Mouse (Mus musculus) T-helper 2 cell (primary cell): ENCODE measurements at regions not wholly inside any gene's neighbourhood (a gene's known extent, or its start where the extent isn't known, plus 50 kb on each side); places are given as distances from the start of the nearest gene placed in this dataset.

Source experiments
- in situ Hi-C: fragments of 300-600 bp; cut with MboI, MseI; formaldehyde crosslinking; loops from one replicate; pipeline ENCODE4 v1.15.1; 2025; ENCODE audit warnings: high pct_unique_total_duplicates

DNA sequence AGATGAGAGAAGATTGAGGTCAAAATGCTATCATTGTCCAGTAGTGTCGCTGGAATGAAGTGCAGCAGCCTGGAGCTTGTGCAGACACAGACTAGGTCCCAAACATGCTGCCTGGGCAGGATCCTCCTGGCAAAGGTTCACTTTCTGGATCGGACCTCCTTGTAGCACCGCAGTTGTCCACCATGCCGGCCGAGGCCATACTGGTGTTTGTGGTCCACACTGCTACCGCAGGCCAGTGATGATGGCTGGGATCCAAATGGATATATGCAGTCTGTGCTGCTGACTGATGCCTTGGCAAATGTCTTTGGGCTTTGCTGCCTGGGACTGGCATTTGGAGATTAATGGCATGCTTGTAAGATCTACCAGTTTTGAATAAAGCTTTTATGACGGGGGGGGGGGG lies 174.5 kb upstream of the Tas2r134 start:
- in situ Hi-C loops = no loop called here

DNA sequence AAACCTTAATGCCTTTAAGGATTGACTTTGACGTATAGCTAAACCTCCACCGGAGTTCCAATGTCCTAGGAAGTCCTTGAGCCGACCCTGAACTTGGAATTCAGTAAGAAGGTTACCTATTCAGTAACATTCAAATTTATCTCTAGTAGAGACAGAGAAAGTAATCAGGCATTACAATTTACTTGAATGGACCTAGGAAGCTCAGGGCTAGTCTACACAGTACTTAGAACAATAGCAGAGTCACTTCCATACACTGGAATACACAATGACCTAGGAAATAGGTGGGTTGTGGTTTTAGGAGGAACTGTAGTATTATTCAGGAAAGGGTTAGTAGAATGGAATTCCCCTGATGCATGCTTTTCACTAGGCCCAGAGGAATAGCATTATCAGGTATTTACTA lies 179.2 kb upstream of the Tas2r134 start:
- in situ Hi-C loops = no loop called here

DNA sequence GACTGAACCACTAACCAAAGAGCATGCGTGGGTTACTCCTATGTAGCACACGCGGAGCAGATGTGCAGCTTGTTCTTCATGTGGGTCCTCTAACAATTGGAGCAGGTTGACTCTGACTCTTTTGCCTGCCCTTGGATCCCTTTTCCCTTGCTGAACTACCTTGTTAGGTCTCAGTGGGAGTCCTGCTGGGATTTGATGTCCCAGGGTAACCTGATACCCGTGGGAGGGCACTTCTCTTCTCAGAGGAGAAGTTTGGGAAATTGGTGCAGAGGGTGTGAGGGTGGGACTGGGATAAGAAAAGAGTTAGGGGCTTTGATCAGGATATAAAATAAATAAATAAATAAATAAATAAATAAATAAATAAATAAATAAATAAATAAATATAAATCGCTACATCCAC lies 179.7 kb upstream of the Tas2r134 start:
- in situ Hi-C loops = no loop called here

DNA sequence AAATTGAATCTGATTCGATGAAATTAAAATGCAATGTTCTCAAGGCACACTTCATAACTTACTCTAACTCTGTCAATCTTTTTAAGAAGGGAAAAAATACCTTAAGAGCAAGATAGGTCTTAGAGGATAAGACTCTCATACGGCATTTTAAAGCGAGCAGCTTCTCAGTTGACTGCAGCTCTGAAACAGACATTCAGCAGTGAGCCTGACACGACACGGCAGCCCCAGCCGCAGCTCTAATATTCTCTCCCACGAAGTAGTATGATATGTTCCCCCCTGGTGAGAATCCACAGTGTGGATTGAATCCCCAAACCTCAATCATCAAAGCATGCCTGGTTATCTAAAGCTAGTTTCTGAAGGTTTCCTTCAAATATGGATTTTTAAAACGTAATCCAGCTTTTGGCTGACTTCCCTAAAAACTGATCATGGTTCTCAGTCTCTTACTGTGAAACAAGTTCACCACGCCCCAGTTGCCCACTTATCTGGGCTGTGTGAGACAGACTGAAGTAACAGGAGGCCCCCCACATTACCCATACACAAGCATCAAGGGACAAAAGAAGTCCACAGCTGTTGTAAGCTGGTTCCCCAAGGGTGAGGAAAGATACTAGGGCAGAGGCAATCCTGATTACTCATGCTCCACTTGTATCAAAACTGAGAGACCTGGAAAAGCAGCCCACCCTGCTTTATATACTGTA lies 182.8 kb upstream of the Tas2r134 start:
- in situ Hi-C loops = no loop called here

DNA sequence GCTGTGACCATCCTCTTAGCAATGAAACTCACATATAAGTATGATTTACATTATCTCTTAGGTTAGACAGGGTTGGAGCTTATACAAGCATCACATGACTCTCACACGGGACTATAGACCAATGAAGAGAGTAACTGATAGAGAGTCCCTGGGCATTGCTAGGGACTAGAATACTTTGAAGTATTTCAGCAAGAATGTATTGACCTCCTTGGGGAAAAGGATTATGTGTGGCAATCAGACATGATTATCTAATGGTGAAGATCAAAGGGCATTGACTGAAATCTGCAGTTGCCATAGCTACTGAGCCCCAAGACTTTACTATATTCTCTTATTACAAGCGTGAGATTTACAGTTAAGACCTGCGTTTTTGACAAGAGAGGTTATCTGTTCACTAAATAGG lies 183.4 kb upstream of the Tas2r134 start:
- in situ Hi-C loops = no loop called here

DNA sequence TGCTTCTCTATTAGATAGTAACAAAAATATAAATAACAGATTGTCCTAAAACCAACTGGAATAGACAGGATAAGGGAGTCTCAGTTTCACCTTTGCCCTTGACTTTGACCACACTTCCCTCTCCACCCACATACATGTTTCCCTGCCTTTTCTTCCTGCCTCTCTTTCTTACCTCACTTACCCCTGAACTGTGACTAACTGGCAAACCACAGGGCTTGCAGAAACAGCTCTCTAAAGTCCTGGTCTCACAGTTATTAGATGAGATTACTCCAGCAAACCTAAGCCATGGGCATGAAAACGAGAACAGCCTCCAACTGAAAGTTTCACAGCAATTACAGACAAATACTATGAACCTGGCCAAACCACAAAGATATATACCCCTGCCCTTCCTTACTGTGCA lies 188.3 kb upstream of the Tas2r134 start:
- in situ Hi-C loops = loop anchor here (5.0 kb wide), 1 partner anchor 63 kb away; no protein-coding TSS in a partner anchor

DNA sequence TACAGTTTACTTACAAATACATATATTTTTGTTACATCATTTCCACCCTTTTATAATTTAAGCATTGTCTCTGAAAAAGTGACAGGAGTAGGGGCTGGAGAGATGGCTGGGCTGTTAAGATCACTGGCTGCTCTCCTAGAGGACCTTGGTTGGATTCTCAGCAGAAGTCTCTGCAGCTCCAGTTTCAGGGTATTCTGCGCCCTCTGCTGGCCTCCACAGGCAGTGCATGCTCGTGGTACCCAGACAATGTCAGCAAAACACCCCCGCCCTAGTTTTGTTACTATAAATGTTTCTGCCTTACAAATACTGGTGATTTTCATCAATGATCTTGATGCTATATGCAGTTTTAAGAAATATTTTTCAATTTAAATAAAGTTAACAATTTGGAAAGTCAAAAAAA lies 190.7 kb upstream of the Tas2r134 start:
- in situ Hi-C loops = loop anchor here (5.0 kb wide), 1 partner anchor 66 kb away; no protein-coding TSS in a partner anchor

DNA sequence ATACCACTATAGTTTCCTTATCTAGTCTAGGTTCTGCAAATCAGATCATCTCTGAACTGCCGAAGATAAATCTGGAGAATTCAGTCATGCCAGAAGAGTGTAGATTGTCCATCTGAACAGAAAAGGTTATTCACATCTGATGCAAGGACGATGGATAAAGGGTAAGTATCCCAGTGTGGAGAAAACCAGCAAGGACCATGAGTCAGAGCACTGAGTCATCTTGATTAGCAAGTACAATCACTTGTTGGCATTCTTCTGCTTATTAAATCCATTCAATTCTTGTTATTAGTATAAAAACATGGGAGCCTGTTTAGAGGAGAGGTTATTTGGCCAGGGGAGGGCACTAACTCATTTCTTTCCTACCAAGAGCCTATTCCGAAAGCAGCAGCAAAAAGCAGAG lies 195.7 kb upstream of the Tas2r134 start:
- in situ Hi-C loops = no loop called here

DNA sequence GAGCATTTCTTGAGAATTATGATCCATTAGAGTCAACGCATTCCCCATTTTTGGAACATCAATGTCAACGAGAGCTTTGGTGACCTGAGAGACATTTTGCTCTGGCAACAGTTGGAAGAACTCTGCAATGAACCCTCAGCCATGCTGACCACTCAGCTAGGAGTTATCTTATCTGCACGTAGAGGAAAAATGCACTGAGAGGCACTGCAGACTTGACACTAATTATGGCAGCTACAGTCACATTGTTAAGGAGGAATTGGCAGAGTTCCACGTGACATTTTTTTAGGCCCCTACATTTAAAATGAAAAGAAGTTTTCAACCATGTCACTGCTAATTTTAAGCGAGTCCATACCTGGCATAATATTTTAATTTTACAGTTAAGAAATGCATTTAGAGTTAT lies 197.6 kb upstream of the Tas2r134 start:
- in situ Hi-C loops = no loop called here

DNA sequence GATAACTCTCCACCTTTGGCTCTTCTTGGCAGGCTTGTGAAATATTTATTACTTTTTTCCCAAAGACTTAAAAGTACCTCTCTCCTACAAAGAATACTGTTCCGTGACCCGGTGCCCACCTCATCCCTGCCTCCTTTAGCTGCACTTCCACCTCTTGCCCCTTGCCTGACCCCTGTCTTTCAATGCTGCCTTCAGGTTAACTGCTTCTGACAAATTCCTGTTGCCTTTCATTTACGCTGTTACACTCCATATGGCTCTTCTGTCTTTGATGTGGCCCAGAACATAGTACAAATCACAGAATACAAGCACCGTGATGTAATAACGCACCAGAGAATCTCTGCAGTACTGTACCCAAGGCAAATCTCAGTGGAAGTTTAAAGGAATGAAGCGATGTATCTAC lies 204.9 kb upstream of the Tas2r134 start:
- in situ Hi-C loops = no loop called here

DNA sequence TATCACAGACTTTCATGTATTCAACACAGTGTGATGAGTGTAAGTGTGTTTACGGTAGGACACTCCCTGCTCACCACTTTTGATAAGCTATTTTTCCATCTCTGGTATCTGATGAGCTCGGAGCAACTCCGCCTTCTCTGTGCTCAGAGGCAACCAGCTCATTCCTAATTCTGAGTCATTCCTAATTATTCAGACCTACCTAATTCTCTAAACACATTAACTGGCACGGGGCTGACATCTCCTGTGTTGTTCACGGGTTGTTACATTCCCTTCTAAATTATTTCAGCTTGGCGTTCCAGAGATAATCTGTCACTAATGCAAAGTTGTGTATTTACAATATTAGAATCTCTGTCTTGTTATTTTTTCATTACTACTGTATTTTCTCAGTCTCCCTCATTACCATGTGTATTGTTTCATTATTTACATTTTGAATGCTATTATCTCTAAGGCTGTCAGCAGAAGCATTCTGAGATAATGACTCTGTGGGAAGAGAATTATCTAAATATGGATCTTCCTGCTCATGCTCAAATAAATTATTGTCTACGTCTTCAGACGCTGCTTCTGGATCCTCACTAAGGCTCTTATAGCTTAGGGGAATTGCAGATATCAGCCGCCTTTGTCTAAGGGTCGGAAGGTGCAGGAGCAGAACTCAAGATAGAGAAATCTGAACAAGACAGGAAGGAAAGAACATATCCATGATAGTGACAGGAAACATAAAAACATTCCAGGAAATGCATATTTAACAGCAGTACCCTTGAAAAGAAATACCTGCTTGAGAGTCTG lies 209.2 kb upstream of the Tas2r134 start:
- in situ Hi-C loops = no loop called here

DNA sequence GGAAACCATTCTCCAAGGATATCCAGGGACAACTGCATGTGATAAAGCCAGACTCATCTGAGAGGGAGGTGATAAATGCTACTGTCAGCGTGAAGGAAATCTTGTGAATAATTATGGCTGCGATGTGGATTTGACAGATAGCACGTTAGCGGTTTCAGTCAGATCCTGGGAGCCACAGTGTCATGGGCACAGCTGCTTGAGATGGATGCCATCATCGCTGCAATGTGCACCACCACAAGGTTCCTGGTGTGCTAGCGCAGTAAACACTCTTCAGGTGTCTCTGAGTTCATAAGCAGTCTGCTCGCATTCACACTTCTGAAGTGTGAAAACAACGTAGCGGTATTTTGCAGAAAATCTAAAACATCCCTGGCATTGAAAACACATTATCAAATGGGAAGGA lies 238.9 kb upstream of the Tas2r134 start:
- in situ Hi-C loops = no loop called here

DNA sequence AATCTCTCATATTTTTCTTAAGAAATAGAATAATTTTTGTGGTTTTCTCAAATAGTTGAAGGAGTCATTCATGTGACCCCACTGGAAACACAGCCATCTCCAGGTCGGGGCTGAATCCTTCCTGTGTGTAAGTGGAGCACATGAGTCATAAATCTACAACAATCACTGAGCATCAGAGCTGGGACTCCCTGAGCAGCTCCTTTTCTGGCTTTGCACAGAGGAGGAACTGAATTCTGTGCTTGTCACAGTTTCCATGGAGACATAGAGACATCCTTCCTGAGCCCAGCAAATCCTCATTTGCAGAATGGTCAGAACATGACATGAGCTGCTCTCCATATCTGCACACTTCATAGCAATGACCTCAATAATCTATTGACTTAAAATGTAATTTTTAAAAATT lies 238.2 kb upstream of the Rnd3 start:
- in situ Hi-C loops = no loop called here

DNA sequence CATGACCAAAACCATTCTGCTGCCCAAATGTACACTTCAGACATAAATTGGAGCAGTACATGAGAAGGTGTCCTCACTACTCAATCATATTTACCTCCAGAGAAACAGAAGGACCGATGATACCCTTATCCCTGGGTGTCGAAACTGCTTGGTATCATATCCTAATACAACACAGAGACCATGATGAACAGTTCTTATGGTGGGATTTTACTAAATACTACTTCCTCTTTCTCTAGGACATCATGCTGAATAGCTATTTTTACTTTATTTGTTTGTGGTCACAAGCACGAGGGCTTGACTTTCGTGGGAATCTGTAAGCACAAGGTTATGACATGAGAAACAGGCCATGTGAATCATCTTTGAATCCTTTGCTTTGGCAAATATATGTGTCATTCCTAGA lies 227.7 kb upstream of the Rnd3 start:
- in situ Hi-C loops = no loop called here

DNA sequence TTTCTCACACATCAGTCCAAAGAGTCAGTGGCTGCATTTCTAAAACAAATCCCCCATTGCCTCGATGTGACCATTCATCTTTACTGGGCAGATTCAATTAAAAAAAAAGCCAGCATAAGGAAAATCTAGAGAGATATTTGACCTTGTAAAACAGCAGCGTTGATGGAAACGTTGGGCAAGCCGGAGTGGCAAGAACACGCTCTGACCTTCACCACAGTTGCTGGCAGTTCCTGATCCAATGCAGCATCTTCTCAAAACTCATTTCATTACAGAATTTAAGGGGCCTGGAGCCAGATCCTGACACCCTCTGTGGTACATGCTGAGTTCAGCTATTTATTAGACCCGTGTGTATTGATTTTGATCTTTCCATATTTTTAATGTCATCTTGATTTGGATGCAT lies 225.7 kb upstream of the Rnd3 start:
- in situ Hi-C loops = no loop called here

DNA sequence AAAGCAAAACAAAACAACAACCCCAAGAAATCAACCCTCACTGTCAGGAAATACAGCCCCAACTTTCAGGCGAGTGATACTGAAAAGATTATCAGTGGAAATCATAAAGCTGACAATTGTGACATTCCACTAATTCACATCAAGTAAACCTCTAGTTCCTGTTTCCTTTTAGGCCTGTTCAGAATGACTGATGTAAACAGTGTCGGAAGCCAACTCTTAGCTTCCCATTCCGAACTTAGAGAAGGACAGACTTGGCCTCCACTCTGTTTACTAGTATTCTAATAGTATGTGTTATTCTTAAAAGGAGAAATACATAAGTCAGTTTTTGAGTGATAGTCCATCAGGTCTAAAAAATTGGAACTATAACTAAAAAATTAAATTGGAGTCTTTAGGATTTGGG lies 223.9 kb upstream of the Rnd3 start:
- in situ Hi-C loops = no loop called here

DNA sequence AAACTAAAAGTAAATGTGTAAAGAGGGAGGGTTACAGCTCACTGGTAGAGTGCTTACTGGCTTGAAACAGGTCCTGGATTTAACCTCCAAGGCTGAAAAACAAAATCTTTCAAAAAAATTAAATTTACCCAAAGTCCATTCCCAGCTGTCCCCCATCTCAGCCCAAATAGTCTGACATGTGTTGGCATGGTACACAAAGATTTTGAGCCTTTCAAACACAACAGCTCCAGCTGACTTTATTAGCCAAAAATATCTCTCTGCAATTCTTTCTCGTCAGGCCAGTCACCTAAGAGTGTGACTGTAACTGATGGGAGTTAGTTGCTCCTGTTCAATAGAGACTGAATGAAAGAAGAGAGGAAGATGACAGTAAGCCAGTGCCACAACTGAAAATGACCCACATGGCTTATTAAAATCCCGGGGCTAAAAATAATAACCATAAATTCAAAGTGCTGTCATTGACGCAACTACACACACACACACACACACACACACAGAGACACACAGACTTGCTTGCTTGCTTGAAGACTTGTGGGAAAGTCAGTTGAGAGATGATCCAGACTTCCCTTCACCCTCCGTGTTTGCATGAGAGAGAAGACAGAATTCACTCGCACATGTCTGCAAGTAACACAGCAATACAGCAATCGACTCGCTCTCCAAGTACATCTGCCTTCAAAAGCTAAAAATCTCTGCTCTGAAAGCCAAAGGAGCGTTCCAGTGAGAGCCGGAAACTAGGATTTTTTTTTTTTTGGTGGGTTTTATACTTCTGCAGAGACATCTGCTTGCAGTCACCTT lies 214.1 kb upstream of the Rnd3 start:
- in situ Hi-C loops = no loop called here

DNA sequence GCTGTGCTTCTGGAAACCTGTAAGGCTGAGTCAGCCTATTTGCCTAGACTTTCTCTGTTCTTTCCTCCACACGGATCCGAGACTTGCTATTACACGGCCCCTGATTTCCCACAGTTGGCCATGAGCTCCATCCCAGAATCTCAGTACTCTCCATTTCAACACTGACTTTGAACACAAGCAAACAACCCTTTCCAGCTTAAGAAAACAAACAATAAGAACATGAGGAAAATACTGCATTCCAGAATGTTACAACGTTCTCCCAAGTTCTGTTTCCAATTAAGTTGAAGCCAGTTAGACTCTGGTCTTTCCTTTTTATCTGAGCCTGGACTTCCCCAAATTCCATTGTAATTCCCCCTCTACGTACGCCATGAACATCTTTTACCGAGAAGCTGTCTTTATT lies 206.4 kb upstream of the Rnd3 start:
- in situ Hi-C loops = no loop called here

DNA sequence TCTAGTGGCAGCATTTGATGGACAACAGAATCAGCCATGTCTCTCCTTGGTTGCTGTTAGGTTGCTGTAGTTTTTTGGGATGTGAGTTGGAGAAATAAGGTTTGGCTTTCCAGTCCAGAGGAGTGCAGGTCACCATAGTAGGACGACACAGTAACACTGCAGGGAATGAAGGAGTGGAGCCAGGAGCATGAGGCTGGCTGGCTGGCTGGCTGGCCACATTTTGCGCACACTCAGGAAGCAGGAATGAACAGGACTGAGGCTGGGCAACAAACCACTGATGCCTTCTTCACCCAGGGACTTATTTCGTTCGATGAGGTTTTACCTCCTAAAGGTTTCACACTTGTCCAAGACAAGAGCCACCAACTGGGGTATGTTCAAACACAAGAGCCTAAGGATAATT lies 205.9 kb upstream of the Rnd3 start:
- in situ Hi-C loops = no loop called here

DNA sequence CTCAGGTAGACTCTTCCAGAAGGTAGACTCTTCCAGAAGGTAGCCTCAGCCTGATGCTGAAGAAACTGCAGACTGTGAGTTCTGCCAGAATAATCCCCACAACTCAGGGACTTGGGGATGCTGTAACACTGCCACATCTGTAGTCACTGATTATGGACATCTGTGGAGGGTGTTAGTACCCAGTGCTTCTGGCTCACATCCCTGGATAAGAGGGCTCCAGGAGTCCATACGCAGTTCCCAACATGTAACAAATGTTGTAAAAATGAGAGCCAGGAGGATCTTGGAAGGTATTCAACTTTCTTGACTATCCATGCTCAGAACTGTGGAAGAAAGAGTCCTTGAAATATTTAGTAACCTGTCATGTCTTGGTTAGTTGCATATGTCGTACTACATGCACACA lies 200.7 kb upstream of the Rnd3 start:
- in situ Hi-C loops = no loop called here

DNA sequence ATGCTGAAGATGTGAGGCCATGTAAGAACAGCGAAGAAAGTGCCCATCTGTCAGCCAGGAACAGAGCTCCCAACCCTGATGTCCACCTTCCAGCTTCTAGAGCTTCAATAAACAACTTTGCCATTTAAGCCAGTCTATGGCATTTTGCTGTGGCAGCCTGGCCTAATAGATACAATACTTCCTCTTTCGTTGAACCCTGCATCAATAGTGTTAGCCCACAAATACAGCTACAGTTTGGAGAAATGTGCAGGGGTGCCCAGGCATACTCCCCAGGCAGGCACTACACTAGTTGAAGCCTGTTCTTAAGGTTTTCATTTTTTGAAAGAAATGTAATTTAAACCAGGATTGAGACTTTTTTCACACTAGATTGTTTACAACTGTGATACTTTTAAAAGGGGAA lies 199.9 kb upstream of the Rnd3 start:
- in situ Hi-C loops = no loop called here

DNA sequence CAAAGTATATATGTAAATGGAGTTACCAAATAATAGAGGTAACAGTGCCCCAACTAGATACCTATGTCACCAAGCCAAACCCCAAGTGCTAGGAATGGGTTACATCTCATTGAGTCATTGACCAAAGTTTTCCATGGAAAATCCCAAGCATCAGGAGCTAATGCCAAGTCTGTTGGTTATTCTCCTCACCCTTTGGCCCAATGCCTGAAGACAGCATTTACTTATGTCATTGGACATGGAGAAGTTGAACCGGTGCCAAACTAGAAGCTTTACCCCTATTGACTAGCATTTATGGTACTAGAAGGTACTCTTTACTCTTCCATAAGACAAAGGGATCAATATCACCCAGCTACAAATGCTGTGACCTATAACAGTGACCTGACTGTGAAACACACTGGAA lies 198.2 kb upstream of the Rnd3 start:
- in situ Hi-C loops = no loop called here

DNA sequence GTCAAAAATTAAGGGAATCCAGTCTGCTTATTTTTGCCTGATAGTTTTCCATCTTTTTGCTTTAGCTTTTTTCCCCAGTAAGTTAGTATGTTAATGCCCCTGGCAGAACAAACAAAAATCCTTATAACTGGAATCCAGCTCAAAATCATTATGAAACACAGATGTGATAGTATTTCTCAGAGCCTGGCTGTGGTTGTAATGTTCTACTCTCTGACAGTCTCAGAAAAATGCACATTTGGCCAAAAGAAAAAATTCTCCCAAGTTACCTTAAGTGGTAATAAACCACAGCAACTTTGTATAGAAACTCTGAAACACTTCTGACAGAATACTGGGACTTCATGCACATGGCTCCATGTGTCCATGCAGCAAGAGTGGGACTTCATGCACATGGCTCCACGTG lies 193.5 kb upstream of the Rnd3 start:
- in situ Hi-C loops = no loop called here
